Mouse (Mus musculus) thymus, postnatal 0 days (tissue): Measurements from ENCODE around the gene Mfsd2b. TPM values are rescaled to one million over a fixed set of nuclear protein-coding genes. Genes with fewer than 3 reads are reported as not detected.

Source experiments
- DNase-seq: peaks from one replicate; pipeline ENCODE4 v3.0.0-alpha.2; 2015; ENCODE audit warnings: low spot score
- polyA plus RNA-seq: library from polyadenylated mRNA; unstranded; fragments of >200 nt; fragmentation: Nextera tagmentation; extraction: Ambion mirVana; gene quantifications from 2 replicates; pipeline ENCODE4 v1.2.1, GENCODE M21; 2015

The Mfsd2b gene
- polyA plus RNA-seq, 1 experiment from 2014 or later, result 0.16 TPM

GRCm38 (mm10) chr12:4816680-4817360, 57.3 kb downstream of the Mfsd2b start:
- no peak for DNase-seq

GRCm38 (mm10) chr12:4813636-4814035, 60.5 kb downstream of the Mfsd2b start:
- no peak for DNase-seq

Other genes with a start within 250 kb of the Mfsd2b start
- 0.12 and 0.20 TPM in 2 replicates for gene Fam228a, start 135.9 kb downstream of the Mfsd2b start, polyA plus RNA-seq
- gene Pfn4, start 105.3 kb downstream of the Mfsd2b start, polyA plus RNA-seq, result 2.0 and 2.2 TPM in 2 replicates
- gene Fam228b, start 105.1 kb downstream of the Mfsd2b start, polyA plus RNA-seq, result 2.4 and 3.6 TPM in 2 replicates
- gene Sf3b6, start 56.8 kb downstream of the Mfsd2b start, polyA plus RNA-seq, result 572 and 588 TPM in 2 replicates
- gene Fkbp1b, start 32.8 kb downstream of the Mfsd2b start, polyA plus RNA-seq, result 1.6 and 3.1 TPM in 2 replicates
- 22.5 and 23.1 TPM in 2 replicates for gene Wdcp, start 31.1 kb downstream of the Mfsd2b start, polyA plus RNA-seq
- 21.2 and 27.7 TPM in 2 replicates for gene Ubxn2a, start 33.3 kb upstream of the Mfsd2b start, polyA plus RNA-seq
- 12.1 and 17.0 TPM in 2 replicates for gene Atad2b, start 43.0 kb upstream of the Mfsd2b start, polyA plus RNA-seq